Mouse (Mus musculus) neural tube, embryonic 12.5 days (tissue): ENCODE data around the gene Ksr2. TPM values are rescaled to one million over a fixed set of nuclear protein-coding genes. Genes with fewer than 3 reads are reported as not detected.
"Not testable (repeated sequence)": the region's sequence is repeated elsewhere in the genome, so short reads cannot be mapped to it uniquely, and the experiment has no call there.

ENCODE experiments used
- ATAC-seq: fragments of 200-750 bp; cut with Nextera tagmentation; 2 replicates; pipeline ENCODE4 v1.8.0; 2017; ENCODE audit warnings: low read depth, mild to moderate bottlenecking, moderate TSS enrichment, moderate library complexity; ENCODE audit not compliant: low FRiP score
- H3K27ac ChIP-seq: fragments of 300-500 bp; sonication (generic); 2 replicates; pipeline ENCODE4 v1.5.1; 2016
- H3K27me3 ChIP-seq: fragments of 300-500 bp; sonication (generic); replicated peaks from 2 replicates; pipeline ENCODE4 v1.6.1; 2016; ENCODE audit warnings: mild to moderate bottlenecking
- H3K36me3 ChIP-seq: fragments of 300-500 bp; sonication (generic); 2 replicates; pipeline ENCODE4 v1.6.1; 2016; ENCODE audit warnings: mild to moderate bottlenecking
- H3K4me1 ChIP-seq: fragments of 300-500 bp; sonication (generic); 2 replicates; pipeline ENCODE4 v1.6.1; 2016
- H3K4me2 ChIP-seq: fragments of 300-500 bp; sonication (generic); replicated peaks from 2 replicates; pipeline ENCODE4 v1.6.1; 2016; ENCODE audit warnings: mild to moderate bottlenecking
- H3K4me3 ChIP-seq: fragments of 300-500 bp; sonication (generic); 2 replicates; pipeline ENCODE4 v1.5.1; 2016
- H3K9ac ChIP-seq: fragments of 300-500 bp; sonication (generic); 2 replicates; pipeline ENCODE4 v1.6.1; 2016; ENCODE audit warnings: mild to moderate bottlenecking
- H3K9me3 ChIP-seq: fragments of 300-500 bp; sonication (generic); 2 replicates; pipeline ENCODE4 v1.6.1; 2016; ENCODE audit warnings: mild to moderate bottlenecking
- WGBS: fragments of 180-500 bp; shearing (Covaris S2); methylation state at CpG from one replicate; pipeline ENCODE4 v1.1.7; 2016; 5-methylcytosine and 5-hydroxymethylcytosine counted together
- polyA plus RNA-seq: library from polyadenylated mRNA; unstranded; fragments of >200 nt; fragmentation: Nextera tagmentation; extraction: Ambion mirVana; gene quantifications from 2 replicates; pipeline ENCODE4 v1.2.1, GENCODE M21; 2016

Ksr2 gene
- polyA plus RNA-seq, 1 experiment from 2014 or later = 3.4 TPM

DNA sequence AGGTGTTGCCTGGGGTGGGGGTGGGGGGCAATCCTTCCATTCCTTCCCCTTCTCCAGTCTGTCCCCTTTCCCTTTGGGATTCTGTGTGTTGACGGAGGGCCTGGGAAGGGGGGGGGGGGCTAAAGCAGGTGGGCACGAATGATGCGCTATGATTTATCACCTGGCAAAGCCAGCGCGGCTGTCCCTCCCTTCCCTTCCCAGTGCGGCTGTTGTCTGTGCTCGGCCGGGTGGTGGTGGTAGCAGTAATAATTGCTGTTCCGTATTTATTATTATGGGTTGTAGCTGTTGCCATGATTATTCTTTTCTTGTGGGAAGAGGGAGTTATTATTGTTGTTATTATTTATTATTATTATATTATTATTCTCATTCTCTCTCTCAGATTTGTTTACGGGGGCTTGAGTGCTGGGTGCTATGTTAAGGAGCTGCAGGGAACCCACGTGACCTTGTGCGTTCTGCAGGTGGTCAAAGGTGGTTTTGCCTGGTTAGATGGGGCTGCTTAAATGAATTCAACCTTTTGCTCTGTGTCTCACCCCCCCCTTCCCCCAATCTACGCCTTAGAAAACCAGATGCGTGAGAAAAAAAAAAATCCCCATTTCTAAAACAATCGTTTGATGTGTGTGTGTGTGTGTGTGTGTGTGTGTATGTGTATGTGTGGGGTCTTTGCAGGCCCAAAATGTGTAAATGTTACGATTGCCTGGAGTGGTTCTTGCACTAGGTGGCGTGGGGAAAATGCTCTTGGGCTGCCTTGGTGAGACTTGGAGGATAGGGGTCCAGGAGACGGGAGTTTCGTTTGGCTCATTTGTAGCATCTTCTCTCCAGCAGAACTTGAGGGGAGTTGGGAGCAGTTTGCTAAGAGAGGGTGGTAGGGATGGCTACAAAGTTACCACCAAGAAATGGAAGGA, 1.5 kb downstream of the Ksr2 start:
- peak overlapping the region; percentile 79 for H3K4me2 ChIP-seq
- no peaks in the 10 kb centered on the region for H3K9me3 ChIP-seq
- H3K27me3 ChIP-seq = peaks cover 19% of the 10 kb centered on the region
- no peaks in the 10 kb centered on the region for H3K36me3 ChIP-seq
- H3K4me1 ChIP-seq = peaks cover 15% of the 10 kb centered on the region
- peak overlapping the region; percentile 66 for H3K4me3 ChIP-seq
- peak overlapping the region; percentile 74 for H3K9ac ChIP-seq
- ATAC-seq = no peak
- WGBS = 26% methylated on average over 19 of the region's 19 CpGs
- H3K27ac ChIP-seq = 0 out of 2 replicates have a peak overlapping the region, but pooled peaks have one; percentile 83

DNA sequence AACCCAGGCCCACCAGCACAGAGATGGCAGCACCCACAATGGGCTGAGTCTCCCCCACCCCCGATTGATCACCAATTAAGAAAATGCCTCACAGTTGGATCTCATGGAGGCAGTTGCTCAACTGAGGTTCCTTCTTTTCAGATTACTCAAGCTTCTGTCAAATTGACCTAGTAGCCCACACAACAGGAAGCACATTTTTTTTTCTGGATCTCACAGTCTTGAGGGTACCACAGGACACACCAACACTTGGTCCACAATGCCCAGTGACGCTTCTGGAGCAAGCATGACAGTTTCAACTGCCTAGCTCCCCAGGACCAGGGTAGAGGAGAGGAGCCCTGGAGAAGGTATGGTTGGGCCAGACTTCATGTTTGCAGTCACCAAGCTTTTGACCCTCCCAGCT, 3.6 kb downstream of the Ksr2 start:
- ATAC-seq = no peak
- Histone ChIP-seq H3K4me1 (peaks cover 15% of the 10 kb centered on the region), H3K9me3 (no peaks in the 10 kb centered on the region), H3K4me3 (no peak overlapping the region), H3K27ac (no peak overlapping the region), H3K4me2 (no peak overlapping the region), H3K27me3 (peaks cover 19% of the 10 kb centered on the region), H3K36me3 (no peaks in the 10 kb centered on the region), H3K9ac (no peak overlapping the region)
- WGBS = 78% methylated on average over 2 of the region's 2 CpGs

DNA sequence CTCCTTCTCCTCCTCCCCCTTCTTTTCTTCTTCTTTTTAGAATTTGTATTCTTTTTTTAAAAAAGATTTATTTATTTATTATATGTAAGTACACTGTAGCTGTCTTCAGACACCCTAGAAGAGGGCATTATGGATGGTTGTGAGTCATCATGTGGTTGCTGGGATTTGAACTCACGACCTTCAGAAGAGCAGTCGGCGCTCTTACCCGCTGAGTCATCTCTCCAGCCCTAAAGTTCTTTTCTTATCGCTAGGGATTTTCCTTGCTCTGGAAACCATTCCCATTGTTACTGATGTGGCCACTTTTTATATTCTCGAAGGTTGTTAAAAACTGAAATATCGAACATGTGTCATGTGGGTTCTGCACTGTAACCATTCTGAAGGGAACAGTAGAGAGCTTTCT, 19.7 kb downstream of the Ksr2 start:
- H3K4me3 ChIP-seq, H3K9me3 ChIP-seq, H3K4me2 ChIP-seq, ATAC-seq, H3K36me3 ChIP-seq, H3K9ac ChIP-seq, H3K27ac ChIP-seq, H3K27me3 ChIP-seq, H3K4me1 ChIP-seq: not testable (repeated sequence)
- 94% methylated on average over 7 of the region's 7 CpGs for WGBS

DNA sequence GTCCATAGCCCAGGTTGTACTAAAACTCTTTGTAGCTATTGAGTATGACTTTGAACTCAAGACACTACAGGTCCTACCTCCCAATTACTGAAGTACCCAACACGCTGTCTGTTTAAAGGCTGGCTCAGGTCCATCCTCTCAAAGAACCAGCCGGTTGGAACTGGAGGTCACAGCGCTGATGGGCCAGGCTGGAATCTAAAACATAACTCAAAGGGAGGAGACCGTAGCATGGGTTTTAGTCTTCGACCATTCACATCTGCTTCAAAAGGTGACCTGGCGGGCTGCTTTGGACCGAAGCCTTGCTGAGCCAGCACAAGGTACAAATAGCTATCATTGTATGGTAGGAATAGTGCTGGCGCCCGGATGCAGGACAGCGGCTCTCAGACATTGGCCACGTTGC, 26.5 kb downstream of the Ksr2 start:
- ATAC-seq = no peak
- peak overlapping the region; percentile 21; the same call in 1 of the 2 replicates for H3K27ac ChIP-seq
- H3K27me3 ChIP-seq = no peaks in the 10 kb centered on the region
- 89% methylated on average over 11 of the region's 11 CpGs for WGBS
- H3K4me3 ChIP-seq = no peak overlapping the region
- no peak overlapping the region for H3K4me2 ChIP-seq
- H3K9ac ChIP-seq = no peak overlapping the region
- H3K9me3 ChIP-seq = no peaks in the 10 kb centered on the region
- H3K4me1 ChIP-seq = peaks cover 16% of the 10 kb centered on the region
- no peaks in the 10 kb centered on the region for H3K36me3 ChIP-seq

DNA sequence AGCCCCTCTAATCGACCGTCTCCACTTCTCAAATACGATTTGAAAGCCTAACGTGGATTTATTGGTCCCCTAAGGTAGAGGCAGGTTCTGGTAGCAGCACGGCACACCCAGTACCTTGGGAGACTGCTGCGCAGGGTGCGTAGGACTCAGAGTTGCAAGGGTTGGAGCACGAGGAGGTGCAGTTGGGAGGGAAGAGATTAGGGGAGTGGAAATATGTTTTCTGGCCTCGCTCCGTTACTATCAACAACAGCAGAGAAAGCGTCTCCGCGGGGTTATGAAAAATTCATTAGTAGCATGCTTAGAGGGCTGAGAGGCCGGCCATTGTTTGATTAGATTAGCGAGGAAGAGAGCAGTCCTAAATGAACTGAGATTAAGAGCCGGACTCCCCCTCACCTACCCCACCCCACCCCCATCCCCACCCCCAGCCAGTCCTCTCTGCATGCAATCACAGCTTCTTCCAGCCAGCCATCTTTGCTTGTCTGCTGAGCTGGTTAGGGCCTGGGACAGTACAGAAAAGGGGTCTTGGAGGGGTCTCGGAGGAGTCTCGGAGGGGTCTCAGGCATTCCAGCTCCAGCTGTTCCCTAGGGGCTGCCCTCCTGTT, 27.5 kb downstream of the Ksr2 start:
- H3K4me2 ChIP-seq = peak overlapping the region; percentile 43
- H3K27me3 ChIP-seq = no peaks in the 10 kb centered on the region
- no peaks in the 10 kb centered on the region for H3K9me3 ChIP-seq
- H3K4me3 ChIP-seq = no peak overlapping the region
- 29% methylated on average over 18 of the region's 18 CpGs for WGBS
- peaks cover 16% of the 10 kb centered on the region for H3K4me1 ChIP-seq
- no peaks in the 10 kb centered on the region for H3K36me3 ChIP-seq
- ATAC-seq = peak; percentile 56; the same call in 1 of the 2 replicates
- H3K27ac ChIP-seq = peak overlapping the region; percentile 38; the same call in 1 of the 2 replicates
- 0 out of 2 replicates have a peak overlapping the region, but pooled peaks have one; percentile 21 for H3K9ac ChIP-seq

DNA sequence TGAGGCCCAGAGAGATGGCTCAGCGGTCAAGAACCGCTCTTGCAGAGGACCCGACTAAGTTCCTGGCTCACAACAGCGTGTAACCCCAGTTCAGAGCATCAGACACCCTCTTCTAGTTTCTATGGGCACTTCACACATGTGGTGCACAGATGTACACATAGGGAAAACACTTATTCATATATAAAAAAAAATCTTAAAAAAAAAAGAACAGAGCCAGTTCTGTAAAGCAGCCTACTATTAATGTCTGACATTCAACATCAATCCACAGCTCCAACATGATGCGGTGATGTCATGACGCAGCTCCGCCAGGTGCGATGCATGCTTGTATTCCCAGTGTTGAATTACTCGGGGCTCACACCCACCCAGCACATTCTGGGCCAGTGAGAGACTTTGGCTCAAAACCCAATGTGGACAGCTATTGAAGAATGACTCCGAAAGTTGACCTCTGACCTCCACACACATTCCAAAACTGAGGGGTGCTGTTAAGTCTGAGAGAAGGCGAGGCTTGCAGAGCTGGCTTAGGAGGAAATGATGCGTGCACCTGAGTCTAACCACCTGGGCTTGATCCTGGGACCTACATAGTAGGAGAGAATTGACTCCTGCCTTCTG, 28.5 kb downstream of the Ksr2 start:
- peak overlapping the region; percentile 38; the same call in 1 of the 2 replicates for H3K27ac ChIP-seq
- H3K36me3 ChIP-seq = no peaks in the 10 kb centered on the region
- no peak overlapping the region for H3K9ac ChIP-seq
- H3K27me3 ChIP-seq = no peaks in the 10 kb centered on the region
- H3K4me2 ChIP-seq = no peak overlapping the region
- H3K9me3 ChIP-seq = no peaks in the 10 kb centered on the region
- H3K4me1 ChIP-seq = peaks cover 16% of the 10 kb centered on the region
- WGBS = 89% methylated on average over 12 of the region's 12 CpGs
- no peak overlapping the region for H3K4me3 ChIP-seq
- ATAC-seq = no peak

DNA sequence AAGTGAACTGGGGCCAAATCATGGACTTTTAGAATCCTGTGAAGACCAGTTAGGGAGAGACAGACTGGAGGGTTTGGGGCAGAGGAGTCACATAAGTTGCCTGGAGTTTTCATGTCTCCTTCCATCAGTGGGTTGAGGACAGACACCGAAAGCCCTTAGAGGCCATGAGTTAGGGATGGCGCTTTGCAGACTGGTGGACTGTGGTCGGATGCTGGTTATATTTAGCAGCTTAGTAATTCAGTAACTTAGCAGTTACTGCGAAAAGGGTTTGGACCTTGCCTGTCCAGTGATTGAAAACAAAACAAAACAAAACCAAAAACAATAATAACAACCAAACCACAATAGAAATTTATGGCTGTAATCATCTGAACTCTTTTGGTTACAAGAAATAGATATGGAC, 29.3 kb downstream of the Ksr2 start:
- peaks cover 16% of the 10 kb centered on the region for H3K4me1 ChIP-seq
- no peak overlapping the region for H3K4me3 ChIP-seq
- no peaks in the 10 kb centered on the region for H3K36me3 ChIP-seq
- H3K9me3 ChIP-seq = no peaks in the 10 kb centered on the region
- no peak for ATAC-seq
- H3K27ac ChIP-seq = no peak overlapping the region
- no peaks in the 10 kb centered on the region for H3K27me3 ChIP-seq
- H3K9ac ChIP-seq = no peak overlapping the region
- 96% methylated on average over 4 of the region's 4 CpGs for WGBS
- H3K4me2 ChIP-seq = no peak overlapping the region

DNA sequence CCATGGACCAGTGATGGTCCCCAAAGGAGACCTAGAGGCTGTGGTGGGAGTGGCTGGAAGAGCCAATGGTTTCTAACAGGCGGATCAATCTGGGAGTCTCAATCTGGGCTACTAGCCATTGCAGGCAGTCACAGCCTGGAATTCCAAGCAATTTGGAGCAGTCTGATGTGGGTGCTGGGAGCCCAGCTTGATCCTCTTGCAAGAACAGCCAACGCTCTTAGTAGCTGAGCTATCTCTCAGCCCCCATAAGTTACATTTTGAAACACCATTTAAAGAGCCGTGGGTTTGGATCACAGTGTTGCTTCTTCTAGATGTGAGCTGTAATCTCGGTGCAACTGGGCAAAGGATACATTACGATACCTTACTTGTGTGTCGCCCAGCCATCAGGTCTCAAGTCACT, 30.1 kb downstream of the Ksr2 start:
- Histone ChIP-seq H3K4me3 (no peak overlapping the region), H3K27ac (no peak overlapping the region), H3K9me3 (no peaks in the 10 kb centered on the region), H3K36me3 (no peaks in the 10 kb centered on the region), H3K9ac (no peak overlapping the region), H3K27me3 (no peaks in the 10 kb centered on the region), H3K4me1 (peaks cover 16% of the 10 kb centered on the region), H3K4me2 (no peak overlapping the region)
- 93% methylated on average over 6 of the region's 6 CpGs for WGBS
- ATAC-seq = no peak

DNA sequence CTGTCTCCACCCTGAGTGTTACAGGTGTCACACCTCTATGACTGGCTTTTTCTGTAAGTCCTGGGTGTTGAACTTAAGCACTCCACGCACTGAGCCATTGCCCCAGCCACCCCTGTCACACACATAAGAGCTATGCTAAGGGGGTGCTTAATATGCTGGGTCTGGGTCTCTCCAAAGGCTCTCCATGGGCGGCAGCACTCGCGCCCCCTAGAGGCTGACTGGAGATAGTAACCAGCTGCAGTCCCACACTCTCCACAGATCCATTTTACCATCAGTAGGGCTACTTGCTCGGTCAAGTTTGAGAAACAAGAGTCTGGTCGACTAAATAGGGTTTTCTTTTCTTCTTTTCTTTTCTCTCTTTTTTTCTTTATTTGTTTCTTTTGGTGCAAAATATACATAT, 33.9 kb downstream of the Ksr2 start:
- no peaks in the 10 kb centered on the region for H3K9me3 ChIP-seq
- whole genome bisulfite sequencing = 44% methylated on average over 6 of the region's 6 CpGs
- no peaks in the 10 kb centered on the region for H3K4me1 ChIP-seq
- no peak overlapping the region for H3K27ac ChIP-seq
- no peaks in the 10 kb centered on the region for H3K36me3 ChIP-seq
- no peak overlapping the region for H3K4me2 ChIP-seq
- H3K27me3 ChIP-seq = no peaks in the 10 kb centered on the region
- no peak overlapping the region for H3K4me3 ChIP-seq
- no peak for ATAC-seq
- no peak overlapping the region for H3K9ac ChIP-seq

DNA sequence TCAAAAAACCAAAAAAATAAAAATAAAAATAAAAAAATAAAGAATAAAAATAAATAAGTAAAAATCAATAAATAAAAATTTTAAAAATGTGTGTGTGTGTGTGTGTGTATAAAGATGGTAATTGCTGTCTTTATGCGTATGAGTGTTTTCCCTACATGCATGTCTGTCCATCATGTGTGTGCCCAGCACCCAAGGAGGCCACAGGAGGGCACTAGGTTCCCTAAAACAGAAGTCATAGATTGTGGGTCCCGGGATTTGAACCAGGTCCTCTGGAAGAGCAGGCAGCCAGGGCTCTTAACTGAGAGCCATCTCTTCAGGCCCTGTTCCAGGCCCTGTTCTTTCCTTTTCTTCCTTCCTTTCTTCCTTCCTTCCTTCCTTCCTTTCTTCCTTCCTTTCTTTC, 38.2 kb downstream of the Ksr2 start:
- Histone ChIP-seq H3K27ac (no peak overlapping the region), H3K4me1 (no peaks in the 10 kb centered on the region), H3K4me2 (no peak overlapping the region), H3K4me3 (no peak overlapping the region), H3K36me3 (no peaks in the 10 kb centered on the region), H3K9me3 (no peaks in the 10 kb centered on the region), H3K9ac (no peak overlapping the region), H3K27me3 (no peaks in the 10 kb centered on the region)
- 97% methylated on average over 2 of the region's 2 CpGs for WGBS
- ATAC-seq = no peak

DNA sequence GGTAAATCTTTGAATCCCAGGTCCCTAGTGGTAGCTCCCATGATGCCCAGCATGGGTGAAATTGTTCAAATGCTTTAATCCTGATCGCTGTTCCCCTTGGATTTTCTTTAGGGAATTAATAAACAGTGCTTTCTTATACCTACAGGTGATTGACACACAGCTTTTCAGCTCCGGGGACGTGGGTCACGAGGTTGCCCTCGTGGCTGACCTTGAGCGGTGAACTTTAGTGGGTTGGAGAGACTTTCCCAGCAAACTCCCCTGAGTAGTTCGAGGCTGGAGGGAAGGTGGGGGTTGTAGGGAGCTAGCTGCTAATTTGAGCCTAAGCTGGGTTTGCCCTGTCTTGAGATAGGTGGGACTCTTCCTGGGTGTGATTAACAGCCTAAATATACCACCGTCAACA, 41.7 kb downstream of the Ksr2 start:
- H3K9ac ChIP-seq = no peak overlapping the region
- ATAC-seq = no peak
- H3K27me3 ChIP-seq = no peaks in the 10 kb centered on the region
- no peaks in the 10 kb centered on the region for H3K4me1 ChIP-seq
- no peaks in the 10 kb centered on the region for H3K36me3 ChIP-seq
- H3K9me3 ChIP-seq = no peaks in the 10 kb centered on the region
- H3K4me3 ChIP-seq = no peak overlapping the region
- no peak overlapping the region for H3K4me2 ChIP-seq
- no peak overlapping the region for H3K27ac ChIP-seq
- WGBS = 78% methylated on average over 8 of the region's 8 CpGs

DNA sequence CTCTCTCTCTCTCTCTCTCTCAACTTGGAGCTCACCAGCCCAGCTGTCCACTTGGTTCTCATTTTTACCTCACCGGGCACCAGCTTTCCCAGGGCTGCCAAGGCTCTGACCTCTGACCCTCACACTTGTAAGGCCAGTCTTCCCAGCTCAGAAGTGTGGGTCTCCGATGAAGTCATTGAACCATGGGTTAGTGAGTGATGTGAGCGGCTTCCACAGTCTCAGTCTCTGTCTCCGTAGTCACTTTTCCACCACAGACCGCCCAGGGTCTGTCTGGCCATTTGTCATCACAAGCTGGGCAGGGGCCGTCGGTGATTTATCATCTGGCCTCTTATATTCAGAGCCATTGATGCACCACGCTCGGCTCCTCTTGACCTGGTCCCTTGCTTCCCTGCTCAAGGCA, 43.3 kb downstream of the Ksr2 start:
- WGBS = 48% methylated on average over 9 of the region's 9 CpGs
- 0 out of 2 replicates have a peak, but pooled peaks cover 6% of the 10 kb centered on the region for H3K9me3 ChIP-seq
- H3K36me3 ChIP-seq = no peaks in the 10 kb centered on the region
- H3K4me3 ChIP-seq = no peak overlapping the region
- no peak for ATAC-seq
- no peaks in the 10 kb centered on the region for H3K27me3 ChIP-seq
- no peaks in the 10 kb centered on the region for H3K4me1 ChIP-seq
- no peak overlapping the region for H3K4me2 ChIP-seq
- no peak overlapping the region for H3K9ac ChIP-seq
- H3K27ac ChIP-seq = no peak overlapping the region
